Mouse (Mus musculus): Measurements from ENCODE around the gene Lrrc71. TPM values are rescaled to one million over a fixed set of nuclear protein-coding genes. Genes with fewer than 3 reads are reported as not detected.

Lrrc71 gene
- polyA plus RNA-seq, 1 experiment, result 3.2 TPM

DNA sequence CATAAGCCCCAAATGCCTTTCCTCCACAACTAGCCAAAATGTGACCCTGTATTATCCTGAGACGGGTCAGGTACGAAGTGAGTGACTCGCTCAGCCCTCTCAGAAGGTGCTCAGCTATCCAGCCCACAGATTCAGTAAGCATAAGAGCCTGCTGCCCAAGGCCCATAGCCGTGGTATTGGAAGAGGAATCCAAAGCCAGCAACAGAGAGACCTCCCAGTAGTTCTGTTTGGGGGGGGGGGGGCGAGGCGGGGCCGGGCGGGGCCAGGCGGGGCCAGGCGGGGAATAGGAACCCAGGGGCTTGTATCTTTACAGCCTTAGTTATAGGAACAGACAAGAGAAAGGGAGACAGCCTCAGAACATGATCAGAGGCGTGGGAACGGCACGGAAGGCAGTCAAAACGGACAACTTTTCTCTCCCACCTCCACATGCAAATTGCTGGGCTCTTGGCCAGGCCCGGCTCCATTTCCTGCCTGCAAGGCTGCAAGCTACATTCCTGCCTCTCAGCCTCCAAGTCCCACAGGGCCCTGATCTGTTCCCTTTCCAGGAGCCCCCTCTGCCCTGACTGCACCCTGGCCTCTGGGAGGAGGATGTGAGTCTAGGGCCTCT, 15.4 kb upstream of the Lrrc71 start:
- DNase-seq (ENCODE audit: low read depth), result no peak

DNA sequence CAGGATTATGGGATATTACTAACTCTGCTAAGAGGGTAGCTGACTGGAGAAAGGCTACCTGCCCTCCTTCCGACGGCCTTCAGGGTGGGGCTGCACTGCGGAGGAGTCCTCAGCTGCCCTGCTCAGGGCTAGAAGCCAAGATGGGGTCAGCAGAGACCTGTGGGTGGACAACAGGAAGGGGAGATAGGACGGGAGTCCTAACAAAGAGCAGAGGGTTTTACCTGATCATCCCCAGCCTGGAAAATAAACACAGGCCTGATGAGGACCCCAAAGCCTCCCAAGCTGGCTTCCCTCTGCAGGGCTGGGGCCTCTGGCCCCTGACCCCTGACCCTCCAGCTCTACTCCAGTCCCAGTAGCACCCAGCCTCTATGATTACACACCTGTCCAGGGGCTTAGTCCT, 14.8 kb upstream of the Lrrc71 start:
- no peak for DNase-seq (ENCODE audit: low read depth)

DNA sequence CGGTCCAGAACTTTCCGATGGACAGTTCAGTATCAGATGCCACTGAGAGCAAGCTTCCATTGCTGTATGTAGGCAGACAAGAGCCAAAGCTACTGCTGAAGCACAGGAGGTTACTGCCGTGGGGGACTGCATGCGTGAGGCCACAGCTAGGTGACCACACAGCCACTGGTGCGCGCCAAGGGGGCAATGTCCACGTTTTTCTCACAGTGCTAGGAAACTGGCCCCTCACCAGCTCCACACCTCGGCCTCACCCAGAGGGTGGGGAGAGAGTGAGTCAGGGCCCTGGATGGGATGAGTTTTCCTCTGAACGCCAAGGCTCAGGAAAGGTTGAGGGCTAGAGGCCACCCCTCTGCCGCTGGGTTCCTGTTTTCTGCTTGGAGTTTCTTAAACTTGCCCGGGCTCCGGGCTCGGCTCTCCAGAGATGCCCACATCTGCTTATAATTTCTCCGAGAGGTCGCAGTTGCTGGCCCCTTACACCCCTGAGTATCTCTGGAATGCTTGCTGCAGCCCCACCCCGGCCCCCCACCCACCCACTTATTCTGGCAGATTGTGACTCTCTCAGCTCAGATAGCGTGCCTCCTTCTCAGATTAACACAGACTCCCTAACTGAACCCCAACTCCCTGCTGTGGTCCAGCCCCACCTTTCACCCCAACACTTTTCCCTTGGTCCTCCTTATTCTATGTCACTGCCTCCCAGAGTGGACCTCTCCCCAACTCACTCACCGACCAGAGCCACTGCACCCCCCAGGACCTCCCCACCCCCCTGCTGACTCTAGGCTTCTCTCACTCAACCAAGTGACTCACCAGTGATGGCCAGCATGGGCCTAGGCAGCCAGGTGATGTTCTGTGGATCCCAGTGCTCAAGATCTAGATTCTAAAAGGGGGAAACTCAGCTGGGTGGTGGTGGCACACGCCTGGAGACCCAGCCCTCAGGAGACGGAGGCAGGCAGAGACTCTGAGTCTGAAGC, 13.3 kb upstream of the Lrrc71 start:
- no peak for DNase-seq (ENCODE audit: low read depth)

DNA sequence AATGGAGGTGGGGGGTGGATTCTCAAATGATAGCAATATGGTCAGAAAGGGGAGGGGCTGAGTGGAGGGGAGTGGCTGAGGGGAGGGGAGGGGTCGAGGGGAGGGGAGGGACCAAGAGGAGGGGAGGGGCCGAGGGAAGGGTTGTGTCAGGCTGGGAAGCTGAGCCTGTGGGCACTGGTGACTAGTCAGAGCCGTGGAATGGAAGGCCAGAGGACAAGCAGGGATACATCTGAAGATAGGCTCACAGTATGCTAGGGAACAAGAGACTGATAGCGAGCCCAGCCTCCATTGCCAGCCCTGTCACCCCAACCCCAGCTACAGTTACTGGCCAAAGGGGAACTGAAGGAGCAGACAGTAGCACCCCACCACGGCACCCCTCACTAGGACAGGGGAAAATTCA, 10.2 kb upstream of the Lrrc71 start:
- no peak for DNase-seq (ENCODE audit: low read depth)

DNA sequence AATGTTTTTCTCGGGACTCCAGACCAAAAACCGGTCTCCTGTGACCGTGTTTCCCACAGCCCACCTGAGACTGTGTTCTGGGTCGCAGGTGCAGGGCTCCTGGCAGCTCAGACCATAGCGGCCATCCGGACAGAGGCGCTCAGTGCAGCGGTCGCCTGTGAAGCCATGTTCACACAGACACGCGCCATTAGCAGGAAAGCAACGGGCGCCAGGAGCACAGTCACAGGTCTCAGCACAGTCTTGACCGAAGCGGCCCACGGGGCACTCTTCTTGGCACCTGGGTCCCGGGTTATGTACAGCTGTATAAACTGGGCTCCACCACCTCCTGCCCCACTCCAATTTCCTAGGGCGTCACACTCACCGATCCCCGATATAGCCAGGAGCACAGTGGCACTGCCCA, 8.1 kb upstream of the Lrrc71 start:
- no peak for DNase-seq (ENCODE audit: low read depth)

DNA sequence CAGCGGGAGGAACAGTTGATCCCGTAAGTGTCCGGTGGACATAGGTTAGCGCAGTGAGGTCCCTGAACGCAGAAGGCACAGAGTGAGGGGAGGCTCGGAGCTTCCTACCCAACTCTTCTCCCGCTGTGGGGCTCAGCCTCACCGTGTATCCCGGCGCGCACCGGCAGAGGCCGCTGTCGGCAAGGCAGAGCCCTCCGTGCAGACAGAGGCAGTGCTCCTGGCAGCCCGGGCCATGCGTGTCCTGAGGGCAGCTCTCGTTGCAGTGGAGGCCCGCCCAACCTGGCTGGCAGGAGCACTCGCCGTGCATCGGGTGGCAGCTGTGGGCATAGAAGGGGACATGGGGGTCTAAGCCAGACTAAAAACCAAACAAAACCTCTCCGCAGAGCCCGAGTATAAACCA, 7.5 kb upstream of the Lrrc71 start:
- DNase-seq (ENCODE audit: low read depth), result no peak

DNA sequence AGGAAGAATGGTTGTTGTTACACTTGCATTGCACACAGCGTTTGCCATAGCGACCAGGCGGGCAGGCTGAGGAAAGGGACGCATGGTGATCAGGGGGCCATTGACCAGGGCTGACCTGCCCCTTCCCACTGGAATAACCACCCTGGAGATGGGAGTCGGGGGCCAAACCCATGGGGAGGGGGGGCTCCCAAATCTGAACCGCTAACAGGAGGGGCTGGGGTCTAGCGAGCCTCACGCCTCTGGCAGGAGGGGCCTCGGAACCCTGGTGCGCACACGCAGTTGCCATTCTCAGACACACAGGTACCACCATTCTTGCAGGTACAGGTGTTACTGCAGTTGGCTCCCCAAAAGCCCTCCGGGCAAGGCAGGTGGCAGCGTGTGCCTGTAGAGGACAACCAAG, 5.4 kb upstream of the Lrrc71 start:
- no peak for DNase-seq (ENCODE audit: low read depth)

DNA sequence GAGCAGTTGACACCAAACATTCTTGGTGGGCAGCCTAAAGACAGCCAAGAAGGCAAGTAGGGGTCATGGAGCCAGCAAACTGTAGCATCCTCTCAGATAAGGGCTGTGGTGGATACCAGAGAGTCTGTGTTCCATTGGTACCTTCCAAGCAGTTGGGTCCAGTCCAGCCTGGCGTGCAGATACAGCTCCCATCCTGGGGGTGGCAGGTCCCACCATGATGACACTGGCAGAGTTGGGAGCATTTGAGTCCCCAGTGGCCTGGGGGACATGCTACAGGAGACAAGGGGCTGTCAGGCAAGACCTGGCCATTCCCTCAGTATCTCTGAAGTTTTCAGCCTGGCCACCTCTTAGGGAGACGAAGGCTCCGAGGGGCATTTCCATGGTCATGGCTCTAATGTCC, 4.1 kb upstream of the Lrrc71 start:
- DNase-seq (ENCODE audit: low read depth), result no peak

DNA sequence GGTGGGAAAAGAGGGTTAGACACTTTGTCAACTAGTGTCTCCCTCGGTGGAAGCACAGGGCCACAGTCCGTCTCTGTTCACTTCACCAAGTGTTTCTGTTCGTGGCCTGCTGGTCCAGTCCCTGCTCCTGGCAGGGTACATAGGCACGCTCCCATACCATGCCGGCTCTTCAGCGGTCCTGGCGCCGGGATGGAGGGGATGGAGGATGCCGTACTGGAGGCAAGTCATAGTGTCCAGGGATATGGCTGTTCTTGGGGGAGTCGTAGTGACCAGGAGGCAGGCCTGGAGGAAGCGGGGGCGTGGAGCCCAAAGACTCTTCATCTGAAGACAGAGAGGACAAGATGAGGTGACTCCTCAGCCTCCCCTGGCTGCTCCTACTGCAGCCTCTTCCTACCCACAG, 1.6 kb upstream of the Lrrc71 start:
- DNase-seq (ENCODE audit: low read depth), result no peak

DNA sequence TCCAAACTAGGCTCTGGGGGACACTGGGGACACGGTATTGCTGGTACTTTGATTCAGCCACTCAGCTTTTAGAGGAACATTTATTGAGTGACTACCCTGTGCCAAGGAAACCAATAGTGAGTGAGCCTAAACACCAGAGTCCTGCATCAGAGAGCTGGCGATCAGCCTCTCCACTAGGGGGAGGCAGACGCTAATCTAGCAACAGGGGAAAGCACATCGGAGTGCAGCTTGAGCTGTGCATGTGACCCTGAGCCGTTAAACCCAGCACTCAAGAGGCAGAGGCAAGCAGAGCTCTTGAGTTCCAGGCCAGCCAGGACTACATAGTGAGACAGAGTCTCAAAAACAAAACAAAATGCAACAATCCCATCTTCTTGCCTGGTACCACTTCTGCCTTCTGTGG, 611 bp upstream of the Lrrc71 start:
- DNase-seq (ENCODE audit: low read depth), result no peak

DNA sequence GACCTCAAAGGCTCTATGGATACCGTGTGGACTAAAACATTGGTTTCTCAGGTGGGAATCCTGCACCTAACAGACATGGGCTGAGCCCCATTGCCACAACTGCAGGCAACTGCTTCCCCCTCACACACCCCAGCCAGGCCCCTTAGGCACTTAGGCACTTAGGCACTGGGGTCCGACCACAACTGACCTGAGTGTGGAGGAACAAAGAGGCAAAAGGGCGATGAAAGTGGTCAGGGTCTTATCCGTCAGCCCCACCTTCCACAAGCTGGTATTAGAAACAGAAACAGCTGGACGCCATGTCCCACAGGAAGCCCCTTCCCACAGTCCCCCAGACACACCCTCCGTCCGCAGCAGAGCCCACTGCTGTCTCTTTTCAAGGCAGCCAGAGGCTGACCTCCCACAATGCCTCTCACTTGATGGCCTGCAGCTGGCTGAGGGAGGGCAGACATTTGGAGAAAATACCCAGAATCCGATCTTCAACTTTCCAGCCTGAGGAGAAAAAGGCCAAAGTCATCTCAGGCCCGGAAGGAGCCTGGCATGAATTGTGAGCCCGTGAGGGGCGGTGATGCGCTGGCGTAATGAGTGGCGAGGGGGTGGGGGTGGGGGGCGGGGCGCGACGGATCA, 3.3 kb downstream of the Lrrc71 start:
- no peak for DNase-seq (ENCODE audit: low read depth)

DNA sequence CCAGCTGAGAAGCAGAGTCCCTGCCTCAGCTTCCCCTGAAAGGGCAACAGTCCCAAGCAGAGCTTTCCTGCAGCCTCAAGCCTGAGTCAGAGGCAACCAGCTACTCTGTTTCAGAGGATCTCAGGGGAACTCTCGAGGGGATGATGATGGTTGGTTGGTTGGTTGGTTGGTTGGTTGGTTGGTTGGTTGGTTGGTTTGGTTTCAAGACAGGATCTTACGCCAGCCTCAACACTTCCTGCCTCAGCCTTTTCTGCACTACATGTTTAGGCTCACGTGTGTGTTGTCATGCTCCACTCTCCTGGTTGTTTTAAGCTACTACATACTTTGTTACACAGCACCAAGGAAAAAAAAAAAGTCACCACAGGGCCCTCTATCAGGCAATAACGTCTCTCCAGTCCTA, 4.5 kb downstream of the Lrrc71 start:
- no peak for DNase-seq (ENCODE audit: low read depth)

DNA sequence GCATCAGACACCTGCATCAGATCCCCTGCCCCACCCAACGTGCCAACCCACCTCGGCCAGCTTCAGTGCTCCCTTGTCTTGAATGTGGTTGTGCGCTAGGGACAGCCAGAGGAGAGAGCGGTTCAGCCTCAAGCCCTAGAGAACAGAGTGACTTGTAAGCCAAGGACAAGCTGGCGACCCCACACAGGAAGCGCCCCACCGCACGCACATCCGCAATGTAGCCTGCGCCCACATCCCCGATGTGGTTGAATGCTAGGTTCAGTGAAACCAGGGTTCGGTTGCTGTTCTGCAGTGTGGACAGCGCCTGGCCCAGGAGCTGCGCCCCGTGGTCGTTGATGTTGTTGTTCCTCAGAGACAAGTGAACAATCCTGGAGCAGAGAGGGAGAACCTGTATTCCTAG, 5.7 kb downstream of the Lrrc71 start:
- DNase-seq (ENCODE audit: low read depth), result no peak

DNA sequence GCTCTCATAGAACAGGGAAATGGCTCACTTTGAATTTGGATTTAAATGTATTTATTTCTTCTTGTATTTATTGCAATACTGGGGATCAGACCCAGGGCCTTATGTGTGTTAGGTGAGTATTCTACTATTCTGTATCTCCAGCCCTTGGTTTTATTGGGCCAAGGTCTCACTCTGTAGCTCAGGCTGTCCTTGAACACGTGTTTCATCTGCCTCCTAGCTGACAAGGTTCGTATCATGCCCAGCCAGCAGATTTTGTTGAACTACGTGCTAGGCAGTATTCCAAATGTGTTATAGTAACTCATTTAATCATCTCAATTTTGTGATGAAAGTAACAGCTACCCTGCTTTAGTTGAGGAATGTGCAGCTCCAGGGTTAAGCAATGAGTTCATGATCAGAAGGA, 6.4 kb downstream of the Lrrc71 start:
- DNase-seq (ENCODE audit: low read depth), result no peak

DNA sequence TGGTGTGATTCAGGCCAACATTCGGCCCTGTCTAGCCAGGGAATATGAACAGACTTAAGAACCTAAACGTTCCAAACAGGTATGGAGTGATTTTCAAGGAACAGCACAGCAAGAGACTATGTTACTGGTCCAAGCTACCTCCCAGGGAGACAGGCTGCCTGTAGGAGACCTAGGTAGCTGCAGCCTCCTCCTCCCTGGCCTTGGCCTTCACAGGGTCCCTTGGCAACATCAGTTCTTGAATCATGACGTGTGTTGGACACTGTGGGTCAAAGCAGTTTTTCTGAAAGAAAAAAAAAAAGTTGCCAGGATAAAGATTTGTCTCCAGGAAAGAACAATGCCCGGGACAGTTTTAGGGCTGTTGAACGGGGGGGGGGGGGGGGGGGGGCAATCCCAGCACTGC, 9.5 kb downstream of the Lrrc71 start:
- no peak for DNase-seq (ENCODE audit: low read depth)

DNA sequence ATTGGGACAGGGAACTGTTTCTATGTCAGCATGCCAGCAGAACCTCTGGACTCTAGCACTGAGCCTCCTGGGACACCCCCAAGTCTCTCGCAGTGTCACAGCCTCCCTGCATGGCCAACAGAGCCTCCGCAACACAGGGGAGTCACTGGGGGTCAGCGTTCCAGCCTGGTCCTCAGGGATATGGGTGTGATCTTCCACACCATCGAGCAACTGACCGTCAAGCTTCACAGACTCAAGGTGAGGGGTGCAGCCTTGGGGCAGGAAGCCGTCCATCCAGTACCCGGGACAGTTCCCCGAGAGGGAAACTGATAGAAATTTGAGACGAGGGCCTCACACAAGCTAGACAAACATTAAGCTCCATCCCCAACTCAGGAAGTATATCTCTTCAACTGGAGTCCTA, 13.1 kb downstream of the Lrrc71 start:
- no peak for DNase-seq (ENCODE audit: low read depth)

DNA sequence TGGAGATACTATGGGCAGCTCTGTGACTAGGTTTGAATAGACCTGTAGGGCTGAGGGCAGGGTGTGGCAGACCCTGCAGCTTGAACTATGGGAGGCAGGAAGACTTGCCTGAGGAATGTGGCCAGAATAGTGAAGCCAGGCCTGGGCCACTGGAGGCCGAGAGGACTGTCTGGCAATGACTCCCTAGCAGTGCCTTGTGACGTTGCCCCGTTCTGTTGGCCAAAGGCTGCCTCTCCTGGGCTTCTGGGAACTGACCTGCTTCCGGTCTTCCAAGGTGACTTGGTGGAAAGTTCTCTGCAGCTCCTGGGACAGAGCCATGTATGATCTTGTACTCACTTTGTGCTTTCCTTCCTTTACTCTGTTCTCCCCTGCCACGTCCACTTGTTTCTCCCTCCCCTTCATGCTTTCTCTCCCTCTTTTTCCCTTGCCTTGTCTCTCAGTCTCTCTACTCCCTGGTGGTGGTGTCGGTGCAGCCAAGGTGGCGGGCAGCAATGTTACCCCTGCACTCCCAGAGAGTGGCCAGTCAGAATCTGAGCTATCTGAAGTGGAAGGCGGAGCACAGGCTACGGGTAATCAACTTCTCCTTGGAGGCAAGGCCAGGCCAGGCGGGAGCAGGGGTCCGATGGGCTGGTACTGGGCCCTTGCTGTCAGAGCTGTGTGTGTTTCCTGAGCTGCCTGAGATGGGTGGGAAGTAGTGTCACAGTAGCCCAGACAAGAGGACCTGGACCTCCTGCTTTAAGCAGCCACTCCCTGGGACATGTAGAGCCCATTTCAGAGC, 14.3 kb downstream of the Lrrc71 start:
- no peak for DNase-seq (ENCODE audit: low read depth)

DNA sequence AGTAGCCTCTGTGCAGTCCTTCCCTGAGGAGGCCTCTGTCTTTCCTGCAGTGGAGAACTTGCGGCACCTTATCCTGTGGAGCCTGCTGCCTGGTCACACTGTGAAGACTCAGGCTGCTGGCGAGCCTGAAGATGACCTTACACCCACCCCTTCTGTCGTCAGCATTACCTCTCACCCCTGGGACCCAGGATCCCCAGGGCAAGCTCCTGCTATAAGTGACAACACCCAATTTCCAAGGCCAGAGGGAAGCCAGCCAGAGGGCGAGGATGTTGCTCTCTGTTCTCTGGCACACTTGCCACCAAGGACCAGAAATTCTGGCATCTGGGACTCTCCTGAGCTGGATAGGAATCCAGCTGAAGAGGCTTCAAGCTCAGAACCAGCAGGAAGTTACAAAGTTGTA, 15.3 kb downstream of the Lrrc71 start:
- no peak for DNase-seq (ENCODE audit: low read depth)

DNA sequence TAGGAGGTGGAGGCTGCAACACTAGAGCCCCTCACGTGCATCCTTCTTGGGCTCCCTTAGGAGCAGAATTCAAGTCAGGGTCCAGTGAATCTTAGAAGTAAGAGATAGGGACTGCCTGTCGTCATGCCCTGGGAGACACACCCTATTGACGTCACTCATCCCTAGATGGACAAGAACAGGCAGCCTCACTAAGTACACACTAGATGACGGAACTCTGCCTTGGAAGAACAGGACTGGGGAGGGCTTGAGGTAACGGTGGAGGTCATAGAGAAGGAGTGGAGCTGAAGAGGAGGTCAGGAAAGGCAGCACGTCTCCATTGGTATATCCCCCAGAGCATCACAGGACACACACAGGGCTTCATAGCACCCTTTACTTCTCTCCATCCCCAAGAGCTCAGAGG, 19.7 kb downstream of the Lrrc71 start:
- no peak for DNase-seq (ENCODE audit: low read depth)

DNA sequence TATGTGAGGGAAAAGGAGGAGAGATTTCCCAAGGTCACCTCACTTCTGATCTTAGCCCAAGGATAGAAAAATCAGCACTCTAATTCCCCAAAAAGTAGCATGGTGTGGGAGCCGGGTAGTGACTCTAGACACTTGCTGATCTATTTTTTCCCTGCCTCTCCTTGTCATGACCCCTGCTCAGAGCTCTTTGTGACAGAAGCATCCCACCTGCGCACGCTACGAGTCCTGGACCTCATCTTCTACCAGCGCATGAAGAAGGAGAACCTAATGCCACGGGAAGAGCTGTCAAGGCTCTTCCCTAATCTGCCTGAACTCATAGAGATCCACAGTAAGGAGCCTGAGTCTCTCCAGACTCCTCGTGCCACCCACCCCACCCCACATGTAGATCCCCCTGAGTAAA, 22.2 kb downstream of the Lrrc71 start:
- no peak for DNase-seq (ENCODE audit: low read depth)

DNA sequence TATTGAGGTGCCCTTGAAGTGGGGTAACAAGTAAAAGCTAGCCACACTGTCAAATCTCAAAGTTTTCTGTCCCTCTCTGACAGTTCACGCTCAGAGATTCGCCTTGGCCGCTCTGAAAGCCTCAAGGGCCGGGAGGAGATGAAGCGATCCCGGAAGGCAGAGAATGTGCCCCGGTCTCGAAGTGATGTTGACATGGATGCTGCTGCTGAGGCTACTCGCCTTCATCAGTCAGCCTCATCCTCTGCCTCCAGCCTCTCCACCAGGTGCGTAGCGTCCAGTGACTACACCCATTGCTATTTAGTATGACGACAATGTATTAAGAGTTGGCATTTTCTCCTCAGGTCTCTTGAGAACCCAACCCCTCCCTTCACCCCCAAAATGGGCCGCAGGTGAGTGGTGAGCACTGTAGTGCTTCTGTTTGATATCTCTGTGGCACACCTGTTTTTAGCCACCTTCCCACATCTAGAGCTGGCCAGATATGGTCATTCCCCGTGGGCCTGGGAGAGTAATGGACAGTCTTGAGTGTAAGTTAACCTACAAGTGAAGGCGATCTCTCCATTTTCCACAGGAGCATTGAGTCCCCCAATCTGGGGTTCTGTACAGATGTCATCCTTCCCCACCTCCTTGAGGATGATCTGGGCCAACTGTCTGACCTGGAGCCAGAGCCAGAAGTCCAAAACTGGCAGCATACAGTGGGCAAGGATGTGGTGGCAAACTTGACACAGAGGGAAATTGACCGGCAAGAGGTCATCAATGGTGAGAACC, 22.8 kb downstream of the Lrrc71 start:
- DNase-seq (ENCODE audit: low read depth), result no peak

DNA sequence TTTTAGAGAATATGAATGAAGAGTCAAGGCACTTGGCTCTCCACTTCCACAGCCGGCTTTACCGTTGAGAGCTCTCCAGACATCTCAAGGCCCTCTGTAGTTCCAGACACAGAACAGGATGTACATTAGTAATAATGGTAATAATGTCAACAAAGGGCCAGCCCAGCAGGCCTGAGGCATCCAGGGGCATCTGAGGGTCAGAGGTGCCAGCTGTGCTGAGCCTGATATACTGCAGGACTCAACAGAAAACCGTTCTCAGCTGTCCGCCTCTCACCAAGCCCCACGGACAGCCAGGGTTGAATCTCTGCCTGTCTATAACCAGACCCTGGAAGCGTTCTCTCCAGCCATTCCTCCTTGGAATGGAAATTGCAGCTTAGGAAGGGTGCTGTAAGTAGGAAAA, 23.9 kb downstream of the Lrrc71 start:
- DNase-seq (ENCODE audit: low read depth), result no peak

Measured in gonadal fat pad, adult 2 months (tissue).